Mouse (Mus musculus) liver, adult 2 months (tissue): ENCODE results near the gene Elf2.

ENCODE experiments used
- CTCF ChIP-seq: fragments of 200-500 bp; IDR thresholded peaks from 2 replicates; pipeline ENCODE4 v1.5.1; 2011; ENCODE audit warnings: low read depth, low read length, control low read depth
- POLR2A ChIP-seq: fragments of 200-500 bp; IDR thresholded peaks from 2 replicates; pipeline ENCODE4 v1.6.1; 2011; ENCODE audit warnings: low read length, control low read depth; ENCODE audit not compliant: insufficient read depth; ENCODE audit errors: extremely low read depth

- no peak for TF ChIP-seq POLR2A
- TF ChIP-seq CTCF: no peak
Observed at GRCm38 (mm10) chr3:51361066-51361465, 20.6 kb upstream of the Elf2 start.
